Mouse (Mus musculus): ENCODE measurements around the gene Sphkap.

Gene Sphkap

DNA sequence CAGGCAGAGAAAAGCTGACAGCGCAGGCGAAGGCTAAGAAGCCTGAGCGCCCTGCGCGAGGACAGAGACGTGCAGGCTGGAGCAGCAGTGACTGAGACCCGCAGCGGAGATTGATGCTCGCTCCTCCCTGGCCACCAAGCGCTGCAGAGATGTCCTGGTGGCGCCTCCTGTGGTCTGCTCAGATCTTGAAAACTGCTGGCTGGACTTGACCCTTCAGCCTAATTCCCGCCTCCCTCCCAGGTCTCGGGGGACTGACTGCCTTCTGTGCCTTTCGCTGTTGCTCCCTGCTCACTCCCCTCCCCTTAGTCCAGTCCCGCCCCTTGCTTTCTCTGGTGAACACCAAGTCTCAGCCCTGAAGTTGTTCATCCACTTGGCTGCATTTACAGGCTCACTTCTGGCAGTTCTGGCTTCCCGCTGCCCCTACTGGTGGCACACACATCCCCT is at the start of gene Sphkap:
Gene Sphkap, minus strand, starts transcription at position 180 of the 444 bp plus-strand sequence.
- peak; percentile 49 for DNase-seq (ENCODE audit: low spot score)

DNA sequence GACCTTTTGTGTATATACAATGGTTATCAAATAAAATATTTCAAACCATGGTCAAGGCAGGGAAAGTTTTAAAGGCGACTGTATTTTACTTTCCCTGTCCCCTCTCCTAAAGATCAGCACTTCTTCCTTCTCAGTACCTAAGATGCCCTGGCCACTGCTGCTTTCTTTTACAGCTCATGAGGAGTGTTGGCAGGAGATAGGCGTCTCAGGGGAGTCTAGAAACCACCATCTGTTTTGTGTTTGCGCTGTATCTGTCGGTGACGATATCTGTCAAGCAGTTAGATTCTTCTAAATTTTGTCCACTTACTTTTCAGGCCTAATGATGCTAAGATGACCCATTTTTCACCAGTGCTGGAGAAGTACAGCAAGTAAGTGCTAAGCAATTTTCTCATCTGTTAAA is 43.3 kb upstream of the Sphkap start:
- no peak for DNase-seq (ENCODE audit: low spot score)

DNA sequence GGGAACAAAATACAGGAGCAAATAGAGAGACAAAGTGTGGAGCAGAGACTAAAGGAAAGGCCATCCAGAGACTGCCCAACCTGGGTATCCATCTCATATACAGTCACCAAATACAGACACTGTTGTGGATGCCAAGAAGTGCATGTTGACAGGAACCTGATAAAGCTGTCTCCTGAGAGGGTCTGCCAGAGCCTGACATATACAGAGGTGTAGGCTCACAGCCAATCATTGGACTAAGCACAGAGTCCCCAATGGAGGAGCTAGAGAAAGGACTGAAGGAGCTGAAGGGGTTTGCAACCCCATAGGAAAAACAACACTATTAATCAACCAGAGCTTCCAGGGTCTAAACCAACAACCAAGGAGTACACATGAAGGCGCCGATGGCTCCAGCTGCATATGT is 32.4 kb upstream of the Sphkap start:
- no peak for DNase-seq (ENCODE audit: low spot score)

DNA sequence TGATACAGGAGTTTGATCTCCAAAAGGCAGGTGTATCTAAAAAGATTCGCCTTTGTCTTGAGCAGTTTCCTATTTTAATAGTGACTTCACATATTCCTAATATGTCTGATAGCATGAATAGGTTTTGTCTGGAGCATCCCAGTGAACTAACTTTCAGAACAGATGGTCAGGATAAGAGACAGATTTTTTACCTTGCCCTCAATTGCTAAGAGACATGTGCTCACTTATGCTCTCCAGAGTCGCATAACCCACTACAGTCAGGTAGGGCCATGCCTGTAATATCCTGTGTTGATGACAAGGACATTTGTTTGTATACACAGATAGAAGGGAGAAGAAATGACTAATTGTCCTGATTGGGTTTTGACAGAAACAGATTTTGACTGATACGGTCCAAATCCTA is 25.9 kb upstream of the Sphkap start:
- DNase-seq (ENCODE audit: low spot score), result no peak

DNA sequence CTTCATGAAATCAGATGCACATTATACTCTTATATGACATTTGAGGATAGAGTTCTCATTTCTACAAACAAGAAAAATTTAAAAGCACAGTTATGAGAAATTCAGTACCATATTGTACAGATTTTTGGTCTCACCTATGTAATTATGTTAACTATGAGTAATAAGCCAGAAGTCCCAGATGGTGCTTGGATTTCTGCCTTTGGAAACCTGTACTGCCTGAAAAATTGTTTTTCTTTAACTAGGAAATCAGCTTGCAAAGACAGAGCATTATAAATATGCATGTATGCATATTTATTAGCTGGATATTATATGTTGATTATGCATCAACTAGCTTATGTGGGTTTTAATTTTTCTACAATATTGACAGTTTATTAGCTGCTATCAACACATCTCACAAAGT is 21.9 kb upstream of the Sphkap start:
- no peak for DNase-seq (ENCODE audit: low spot score)

DNA sequence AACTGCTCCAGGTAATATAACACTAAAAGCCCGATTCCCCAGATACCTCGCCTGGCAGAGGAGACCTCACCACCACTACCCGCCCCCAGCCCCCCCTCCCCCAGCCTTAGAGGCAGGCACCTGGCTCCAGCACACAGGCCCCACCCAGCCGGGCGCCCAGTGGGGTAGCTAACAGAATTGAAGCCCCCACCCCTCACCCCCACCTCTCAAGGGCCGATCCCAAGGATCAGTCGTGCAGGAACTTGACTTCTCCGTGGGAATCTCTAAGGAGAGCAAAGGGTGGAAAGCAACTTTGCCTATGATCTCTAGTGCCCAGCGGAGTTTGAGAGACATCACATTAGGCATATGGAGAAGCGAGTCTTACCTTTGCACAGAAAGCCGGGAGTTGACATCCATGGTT is 384 bp downstream of the Sphkap start:
- no peak for DNase-seq (ENCODE audit: low spot score)

DNA sequence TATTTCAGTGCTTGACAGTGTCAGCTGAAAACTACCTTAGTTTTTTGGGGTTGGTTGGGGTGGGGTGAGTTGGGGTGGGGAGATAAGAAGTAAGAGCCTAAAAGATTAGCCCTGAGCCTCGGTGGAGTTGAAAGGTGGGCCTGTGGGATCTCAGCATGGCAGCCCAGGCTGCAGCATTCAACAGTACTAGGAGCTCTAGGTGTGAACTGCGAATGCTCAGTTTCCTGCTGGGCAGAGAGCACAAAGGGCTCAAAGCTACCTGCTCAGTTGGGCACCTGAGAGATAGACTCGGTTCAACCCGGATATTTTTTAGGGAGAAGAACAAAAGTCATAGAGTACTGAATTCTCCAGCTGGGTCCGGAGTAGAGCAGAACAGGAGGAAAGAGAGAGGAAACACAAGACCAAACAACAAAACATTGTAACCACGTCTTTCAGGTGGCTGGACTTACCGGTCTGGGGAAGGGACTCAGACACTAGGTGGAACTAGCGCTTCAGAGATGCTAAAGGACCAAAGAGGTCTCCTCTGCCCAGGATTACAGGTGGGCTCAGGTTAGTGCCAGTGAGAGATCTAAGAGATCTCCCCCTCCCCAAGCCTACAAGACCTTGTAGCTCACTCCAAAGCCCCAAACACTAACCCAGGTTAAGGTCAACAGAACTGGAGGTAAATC is 984 bp downstream of the Sphkap start:
- DNase-seq (ENCODE audit: low spot score), result no peak

DNA sequence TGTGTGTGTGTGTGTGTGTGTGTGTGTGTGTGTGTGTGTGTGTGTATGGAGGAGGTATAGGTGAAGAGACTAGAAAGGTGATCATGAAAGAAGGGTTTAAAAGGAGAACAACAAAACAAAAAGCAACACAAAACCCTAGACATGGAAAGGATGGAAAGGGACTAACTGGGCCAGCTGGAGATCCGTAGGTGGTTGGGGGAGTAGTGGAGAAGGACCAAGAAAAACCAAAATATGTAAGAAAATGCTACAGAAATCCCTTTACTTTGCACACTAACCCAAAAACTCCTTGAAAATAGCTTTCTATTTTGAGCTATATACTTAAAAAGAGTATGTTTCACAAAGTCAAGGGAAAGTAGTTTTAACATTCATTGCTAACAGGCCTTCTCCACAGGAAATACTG is 6.9 kb downstream of the Sphkap start:
- DNase-seq (ENCODE audit: low spot score), result no peak

DNA sequence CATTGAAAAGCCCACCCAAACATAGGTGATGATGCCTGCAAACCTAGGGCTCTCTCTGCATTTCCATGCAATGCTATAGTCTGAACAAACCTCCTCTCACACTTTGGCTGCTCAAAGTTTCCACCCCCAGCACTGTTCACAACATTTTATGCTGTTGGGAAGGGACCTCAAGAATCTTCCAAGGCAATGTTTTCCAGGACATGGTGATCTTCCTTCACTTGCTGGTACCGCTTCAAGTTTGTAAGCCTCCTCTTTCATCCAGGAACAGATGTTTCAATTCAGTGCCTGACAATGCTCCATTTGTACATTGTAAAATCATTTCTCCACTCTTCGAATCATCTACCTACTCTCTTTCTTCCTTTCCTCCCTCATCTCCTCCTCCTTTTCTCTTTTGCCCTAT is 11.7 kb downstream of the Sphkap start:
- no peak for DNase-seq (ENCODE audit: low spot score)

DNA sequence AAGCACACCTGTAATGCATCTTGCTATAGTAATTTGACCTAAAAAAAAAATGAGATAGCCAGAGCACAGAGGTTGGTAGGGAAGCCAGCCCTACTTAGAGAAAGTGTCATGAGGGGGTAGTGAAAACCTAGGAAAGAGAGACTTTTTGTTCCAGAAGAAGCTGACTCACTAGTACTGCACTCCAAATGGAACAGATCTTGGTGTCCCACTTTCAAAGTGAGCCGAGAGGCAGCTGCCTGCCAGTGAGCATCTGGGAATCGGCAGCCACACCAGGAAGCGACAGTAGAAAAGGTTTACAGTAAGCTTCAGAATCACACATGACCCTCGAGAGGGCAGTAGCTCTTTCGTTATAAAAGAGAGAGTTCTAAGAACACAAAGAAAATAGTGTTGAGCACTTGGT is 12.4 kb downstream of the Sphkap start:
- DNase-seq (ENCODE audit: low spot score), result no peak

DNA sequence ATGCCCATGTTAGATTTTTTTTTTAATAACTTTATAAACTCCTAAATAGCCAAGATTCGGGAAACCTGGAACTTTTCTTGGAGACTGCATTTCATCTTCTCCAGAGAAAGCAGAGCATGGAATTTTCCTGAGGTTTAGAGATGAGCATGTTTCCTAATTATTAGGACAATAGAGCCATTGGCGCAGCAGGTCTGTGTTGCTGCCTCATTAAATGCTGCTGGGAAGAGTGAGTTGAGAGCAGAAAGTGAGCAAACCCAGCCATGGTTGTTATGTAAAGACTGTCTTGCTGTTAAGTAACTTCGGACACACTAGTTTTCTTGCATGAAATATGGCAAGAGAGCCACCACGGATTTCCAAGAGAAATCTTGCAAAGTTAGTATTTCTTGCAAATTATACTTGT is 18.6 kb downstream of the Sphkap start:
- no peak for DNase-seq (ENCODE audit: low spot score)

DNA sequence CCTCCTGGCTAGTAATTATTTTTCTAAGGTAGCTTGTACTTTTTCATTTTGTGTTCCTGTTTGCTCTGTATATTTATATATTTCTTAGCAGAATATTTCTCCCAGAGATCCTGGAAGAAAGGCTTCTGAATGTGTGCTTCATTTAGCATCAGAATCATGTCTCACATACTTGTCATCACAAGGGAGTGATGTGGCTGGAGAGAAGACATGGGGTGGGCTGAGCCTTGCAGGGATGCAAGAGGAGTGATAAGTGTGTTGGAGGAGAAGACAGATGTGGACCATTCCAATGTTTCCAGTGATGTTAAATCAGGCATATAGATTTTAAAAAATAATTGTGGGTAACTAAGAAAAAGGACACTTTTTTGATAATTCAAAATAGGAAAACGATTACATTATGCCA is 30.6 kb downstream of the Sphkap start:
- no peak for DNase-seq (ENCODE audit: low spot score)

DNA sequence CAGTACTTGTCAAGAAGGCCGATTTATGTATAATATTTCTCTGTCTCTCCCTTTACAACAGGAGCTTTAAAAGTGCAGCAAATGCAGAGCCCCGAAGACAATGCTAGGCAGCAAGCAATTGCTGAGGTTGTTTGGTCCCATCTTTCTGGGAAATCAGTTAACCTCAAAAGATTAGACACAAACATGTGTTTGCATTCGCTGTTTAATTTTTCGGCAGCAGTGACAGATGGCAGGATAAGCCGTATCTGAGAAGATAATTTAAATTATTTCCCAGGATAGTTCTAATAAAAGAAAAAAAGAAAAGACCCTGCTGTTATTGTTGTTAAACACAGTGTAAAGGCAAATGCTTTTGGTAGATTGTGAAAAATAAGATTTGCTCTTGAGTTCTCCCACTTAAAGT is 41.5 kb downstream of the Sphkap start:
- no peak for DNase-seq (ENCODE audit: low spot score)

DNA sequence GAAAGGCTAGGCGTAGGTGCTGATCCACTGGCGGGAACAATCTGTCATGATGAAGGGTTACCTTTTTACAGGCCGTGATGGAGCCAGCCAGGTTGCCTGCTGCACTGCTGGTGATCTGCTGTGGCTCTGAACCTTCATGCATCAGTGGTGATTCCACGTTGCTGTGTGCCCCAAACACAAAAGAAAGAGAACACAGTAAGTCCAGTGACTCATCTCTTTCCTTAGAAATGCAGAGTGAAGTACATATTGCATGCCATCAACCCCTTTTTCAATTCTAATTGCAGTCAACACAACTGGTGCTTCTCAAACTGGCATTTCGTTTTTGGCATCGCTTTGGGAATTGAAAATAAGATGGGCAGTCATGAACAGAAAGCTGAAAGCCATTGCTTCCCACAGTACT is 45.8 kb downstream of the Sphkap start:
- DNase-seq (ENCODE audit: low spot score), result no peak

DNA sequence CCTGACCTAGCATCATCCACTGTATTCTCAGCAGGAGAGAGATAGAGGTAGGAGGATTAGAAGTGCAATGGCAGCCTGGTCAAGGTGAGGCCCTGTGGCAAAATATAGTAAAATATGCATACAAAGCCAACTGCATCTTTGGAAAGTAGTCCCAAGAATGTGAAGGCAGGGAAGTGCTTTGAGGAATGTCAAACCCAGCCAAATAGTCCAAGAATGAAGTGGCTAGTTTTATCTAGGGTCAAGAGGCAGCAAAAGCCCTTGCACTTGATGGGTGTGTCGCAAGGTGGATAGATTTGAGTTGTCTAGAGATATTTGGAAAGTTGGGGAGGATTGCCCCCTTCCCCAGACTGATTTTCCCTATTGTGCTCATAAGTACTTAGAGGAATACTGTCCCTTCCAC is 61.5 kb downstream of the Sphkap start:
- no peak for DNase-seq (ENCODE audit: low spot score)

DNA sequence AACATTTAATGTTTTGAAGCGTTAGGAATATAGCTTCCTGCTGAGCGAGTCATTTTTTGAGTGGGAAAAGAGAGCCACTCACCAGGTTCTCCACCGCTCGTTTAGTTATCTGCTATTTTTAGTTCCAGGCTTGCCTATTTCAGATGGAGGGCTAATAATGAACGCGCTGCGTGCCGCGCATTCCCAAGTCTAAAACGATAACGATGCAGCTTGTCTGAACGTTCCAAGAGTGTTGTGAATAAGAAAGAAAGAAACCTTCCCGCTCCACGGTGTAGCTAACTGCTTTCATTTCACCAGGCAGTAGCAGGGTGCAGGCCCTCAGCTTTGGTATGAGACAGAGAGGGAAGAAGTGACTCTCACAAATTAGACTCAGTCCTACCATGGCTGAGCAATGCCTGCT is 62.4 kb downstream of the Sphkap start:
- no peak for DNase-seq (ENCODE audit: low spot score)

DNA sequence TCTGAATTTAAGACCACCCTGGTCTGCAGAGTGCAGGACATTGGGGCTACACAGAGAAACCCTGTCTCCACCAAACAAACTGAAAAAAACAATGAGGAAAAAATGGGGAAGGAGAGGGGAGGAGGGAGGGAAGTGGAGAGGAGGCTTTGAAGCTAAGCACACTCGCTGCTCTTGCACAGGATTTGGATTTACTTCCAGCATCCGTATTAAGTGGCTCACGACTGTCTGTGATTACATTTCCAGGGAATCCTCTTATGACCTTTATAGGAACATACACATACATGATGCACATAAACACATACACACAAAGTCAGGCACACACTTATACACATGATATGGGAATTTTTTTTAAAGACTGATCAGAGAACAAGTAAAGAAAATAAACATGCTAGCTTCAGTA is 62.9 kb downstream of the Sphkap start:
- no peak for DNase-seq (ENCODE audit: low spot score)

DNA sequence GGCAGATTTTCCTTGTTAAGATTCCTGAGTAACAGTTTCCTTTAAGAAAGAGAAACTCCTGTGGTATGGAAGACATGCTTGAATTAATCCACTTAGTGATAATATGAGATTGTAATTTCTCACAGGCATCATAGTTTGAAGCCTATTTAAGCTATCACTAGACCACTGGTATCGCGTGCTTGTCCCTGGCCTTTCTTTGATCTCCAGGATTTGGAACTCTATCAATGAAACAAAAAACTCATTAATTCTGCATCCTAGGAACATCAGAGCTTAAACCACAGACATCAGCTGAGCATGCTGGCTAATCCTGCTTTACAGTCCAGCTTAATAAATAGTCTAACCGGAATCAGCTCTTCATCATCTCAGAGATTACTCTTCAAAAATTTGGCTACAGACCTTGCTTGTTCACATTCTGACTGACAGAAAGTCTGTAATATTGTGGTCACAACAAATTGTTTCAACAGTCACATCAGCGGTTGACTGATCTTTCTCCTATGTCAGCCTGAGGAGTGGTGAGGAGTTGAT is 65.2 kb downstream of the Sphkap start:
- DNase-seq (ENCODE audit: low spot score), result no peak

DNA sequence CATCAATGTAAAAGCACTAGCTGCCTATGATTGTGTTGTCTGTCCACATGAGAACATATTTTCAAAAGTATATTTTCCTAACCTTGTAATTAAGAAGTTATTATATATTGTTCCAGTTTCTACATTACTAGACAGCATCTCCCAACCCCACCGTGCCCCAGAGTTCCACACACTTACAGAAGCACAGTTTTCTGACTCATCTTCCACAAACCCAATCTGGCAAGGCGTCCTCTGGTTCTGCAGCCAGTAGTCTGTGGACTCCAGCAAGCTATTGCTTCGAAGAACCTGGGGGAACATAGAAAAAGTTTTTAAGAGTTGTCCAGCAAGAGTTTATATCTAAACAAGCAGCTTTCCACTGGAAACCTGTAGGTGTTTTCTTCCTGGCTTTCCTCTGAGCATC is 68.6 kb downstream of the Sphkap start:
- no peak for DNase-seq (ENCODE audit: low spot score)

DNA sequence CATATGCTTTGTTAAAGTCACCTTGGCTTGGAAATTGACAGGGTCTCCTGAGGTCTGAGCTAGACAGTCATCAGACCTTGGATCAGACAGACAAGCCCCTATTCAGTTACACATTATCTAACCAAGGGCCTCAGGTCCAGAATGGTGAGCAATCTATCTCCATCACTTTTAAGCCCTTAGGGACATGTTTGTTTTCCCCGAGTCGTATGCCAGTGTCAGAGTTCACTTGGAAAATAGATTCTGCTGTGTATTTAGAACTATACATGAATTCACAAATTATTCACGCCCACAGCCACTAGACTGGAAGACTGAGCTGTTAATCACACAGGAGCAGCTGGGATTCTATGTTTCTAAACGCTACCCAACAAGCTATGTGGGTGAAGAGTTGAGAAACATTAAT is 91.1 kb downstream of the Sphkap start:
- DNase-seq (ENCODE audit: low spot score), result no peak

DNA sequence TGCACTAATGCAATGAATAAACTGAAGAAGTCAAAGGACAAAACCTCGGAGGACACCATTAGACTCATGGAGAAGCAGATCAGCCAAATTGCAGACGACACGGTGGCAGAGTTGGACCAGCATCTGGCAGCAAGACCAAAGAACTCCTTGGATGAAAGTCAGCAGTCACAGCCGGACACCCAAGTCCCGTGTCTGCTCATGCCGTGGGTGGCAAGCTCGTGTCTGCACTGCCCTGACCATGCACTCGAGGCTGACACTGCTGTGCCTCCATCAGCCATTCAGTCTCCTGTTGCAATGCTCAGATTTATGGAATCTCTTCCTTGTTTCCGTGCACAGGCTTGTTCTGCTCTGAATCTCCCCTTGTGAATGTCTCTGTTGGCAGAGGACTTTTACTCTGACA is 92.9 kb downstream of the Sphkap start:
- no peak for DNase-seq (ENCODE audit: low spot score)

DNA sequence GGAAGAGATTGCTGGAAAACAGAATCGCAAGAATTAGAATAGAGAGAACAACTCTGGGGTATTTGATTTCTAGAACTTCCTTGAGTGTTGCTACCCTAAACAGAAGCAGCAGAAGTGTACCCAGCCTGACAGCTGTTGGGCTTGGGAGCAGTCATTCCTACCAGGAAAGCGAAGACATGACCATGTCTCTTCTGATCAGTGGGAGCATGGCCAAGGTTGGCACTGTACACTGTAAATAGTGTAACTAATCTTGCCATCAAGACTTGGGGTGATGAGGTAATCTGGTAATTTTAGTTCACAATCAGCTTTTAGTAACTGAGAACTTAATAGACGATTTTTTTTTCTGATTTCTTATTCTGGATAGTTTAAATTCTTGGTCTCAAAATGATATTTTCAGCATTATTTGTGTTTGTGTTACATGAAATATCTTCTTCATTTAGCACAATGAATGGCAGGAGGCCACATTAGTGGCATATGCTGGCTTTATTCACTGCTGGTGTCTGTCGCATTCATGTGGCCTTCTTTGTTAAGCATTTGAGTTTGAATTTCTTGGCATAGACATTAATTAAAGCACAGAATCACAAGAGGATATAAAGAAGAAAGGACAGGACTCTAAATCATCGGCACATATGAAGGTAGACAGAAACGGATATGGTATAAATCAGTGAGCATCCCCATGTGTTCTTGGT is 96.2 kb downstream of the Sphkap start:
- DNase-seq (ENCODE audit: low spot score), result no peak

DNA sequence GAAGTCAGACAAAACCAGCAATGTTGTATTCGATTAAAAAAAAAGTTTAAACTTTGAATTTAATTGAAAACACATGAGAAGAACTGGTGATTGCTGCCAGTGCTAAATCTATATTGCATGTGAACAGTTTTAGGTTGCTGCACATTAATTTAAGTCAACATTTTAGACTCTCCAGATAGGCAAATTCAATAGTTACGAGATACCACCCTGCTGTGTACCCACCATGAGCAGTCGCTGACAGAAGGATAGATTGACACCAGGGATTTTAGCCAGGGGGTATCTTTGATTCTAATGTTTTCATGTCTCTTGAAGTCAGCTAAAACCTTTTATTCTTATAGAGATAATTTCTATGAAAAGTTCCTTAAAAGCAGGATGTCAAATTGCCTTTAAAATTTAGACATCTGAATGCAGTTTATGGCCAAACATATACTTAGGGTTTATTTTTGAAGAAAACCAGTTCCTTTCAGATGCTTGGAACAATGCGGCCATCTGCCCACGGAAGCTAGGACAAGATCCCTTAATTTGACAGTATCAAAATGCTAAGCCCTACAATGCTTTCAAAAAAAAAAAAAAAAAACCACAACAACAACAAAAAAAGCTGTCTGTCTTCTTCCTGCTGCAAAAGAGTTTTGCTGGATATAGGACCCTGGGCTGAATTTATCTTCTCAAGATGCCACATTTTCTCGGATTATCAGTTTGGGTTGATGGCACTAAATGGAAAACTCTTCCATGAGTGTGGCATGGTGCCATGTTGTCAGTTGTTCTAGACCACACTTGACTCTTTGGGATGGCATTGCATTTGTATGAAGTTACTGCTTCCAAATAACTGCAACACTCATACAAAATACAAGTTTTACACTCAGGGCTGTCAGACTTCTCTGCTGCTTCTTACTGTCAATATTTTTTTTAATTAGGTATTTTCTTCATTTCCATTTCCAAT is 110.6 kb downstream of the Sphkap start:
- DNase-seq (ENCODE audit: low spot score), result no peak

Measured in testis, postnatal 10 days (tissue).